Mouse (Mus musculus) urinary bladder, postnatal 25 days (tissue): ENCODE data around the gene Klk1.
A peak's percentile ranks its signal among the peaks of the same experiment; 100 is the strongest.
"Not testable (repeated sequence)": the region's sequence is repeated elsewhere in the genome, so short reads cannot be mapped to it uniquely, and the experiment has no call there.

Experiments
- DNase-seq: peaks from one replicate; pipeline ENCODE4 v3.0.0; 2022; ENCODE audit warnings: low spot score

Klk1 gene

DNA sequence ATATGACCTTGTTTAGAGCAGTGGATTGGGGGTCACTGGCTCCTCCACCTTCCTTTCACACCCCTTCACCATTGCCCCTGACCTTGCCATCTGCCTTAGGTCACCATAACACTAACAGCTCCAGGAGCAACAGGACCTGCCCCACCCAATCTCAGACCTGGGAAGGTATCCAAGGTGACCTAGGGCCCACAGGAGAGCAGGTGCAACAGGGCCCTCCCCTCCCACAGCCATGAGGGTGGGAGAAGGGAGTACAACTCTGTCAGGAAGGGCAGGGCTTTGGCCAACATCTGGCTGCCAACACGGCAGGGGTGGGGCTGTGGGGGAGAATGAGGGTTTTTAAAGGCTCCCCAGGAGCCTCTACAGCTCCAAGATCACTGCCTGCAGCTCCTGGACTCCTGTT is at the start of gene Klk1:
Gene Klk1 (plus strand): TSS at position 285 of the 400 bp plus-strand sequence.
- no peak for DNase-seq

- no peak for DNase-seq
Measured at GRCm38 (mm10) chr7:44179299-44180045, 45.7 kb upstream of the Klk1 start.

DNA sequence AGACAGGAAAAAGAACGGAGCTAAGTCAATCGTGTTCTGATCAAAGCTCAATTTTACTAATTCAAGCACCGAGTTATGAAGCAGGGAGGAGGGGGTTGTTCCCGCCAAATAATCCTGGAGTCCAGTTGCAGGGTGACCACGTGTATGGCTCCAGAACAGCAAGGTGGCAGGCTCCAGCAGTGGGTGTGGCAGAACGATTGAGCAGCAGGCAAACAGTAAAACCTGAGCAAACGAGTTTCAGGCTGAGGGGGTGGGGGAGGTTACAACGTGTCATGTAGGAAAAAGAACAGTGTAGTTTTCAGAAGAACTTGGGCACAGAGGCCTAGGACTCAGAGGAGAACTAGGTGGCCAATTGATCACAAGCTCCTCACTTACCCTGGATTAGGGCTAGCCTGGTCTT is 38.6 kb upstream of the Klk1 start:
- not testable (repeated sequence) for DNase-seq

DNA sequence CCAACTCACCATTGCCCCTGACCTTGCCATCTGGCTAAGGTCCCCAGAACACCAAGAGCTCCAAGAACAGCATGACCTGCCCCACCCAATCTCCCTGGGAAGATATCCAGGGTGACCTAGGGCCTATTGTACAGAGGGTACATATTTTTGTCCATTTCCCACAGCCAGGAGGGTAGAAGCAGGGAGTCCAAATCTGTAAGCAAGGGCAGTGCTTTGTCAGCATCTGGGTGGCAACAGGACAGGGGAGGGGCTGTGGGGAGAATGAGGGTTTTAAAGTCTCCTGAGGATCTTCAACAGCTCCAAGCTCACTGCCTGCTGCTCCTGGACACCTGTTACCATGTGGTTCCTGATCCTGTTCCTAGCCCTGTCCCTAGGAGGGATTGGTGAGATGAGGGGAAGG is 37.2 kb upstream of the Klk1 start, which contains the start of gene Klk1b24:
Gene Klk1b24 (plus strand): TSS at position 301 of the 400 bp plus-strand sequence.
- DNase-seq: not testable (repeated sequence)

GRCm38 (mm10) chr7:44193466-44193865 is 31.7 kb upstream of the Klk1 start:
- DNase-seq: not testable (repeated sequence)

- no peak for DNase-seq
Measured at GRCm38 (mm10) chr7:44197891-44198290, 27.3 kb upstream of the Klk1 start, which contains the start of gene Klk1b3. TSS of gene Klk1b3 (plus strand) at chr7:44198191.

GRCm38 (mm10) chr7:44207135-44207534 is 18.0 kb upstream of the Klk1 start, which contains the start of gene Klk1b4:
TSS of gene Klk1b4 (plus strand) at chr7:44207435.
- not testable (repeated sequence) for DNase-seq

GRCm38 (mm10) chr7:44208307-44208706 is 16.9 kb upstream of the Klk1 start:
- no peak for DNase-seq

DNA sequence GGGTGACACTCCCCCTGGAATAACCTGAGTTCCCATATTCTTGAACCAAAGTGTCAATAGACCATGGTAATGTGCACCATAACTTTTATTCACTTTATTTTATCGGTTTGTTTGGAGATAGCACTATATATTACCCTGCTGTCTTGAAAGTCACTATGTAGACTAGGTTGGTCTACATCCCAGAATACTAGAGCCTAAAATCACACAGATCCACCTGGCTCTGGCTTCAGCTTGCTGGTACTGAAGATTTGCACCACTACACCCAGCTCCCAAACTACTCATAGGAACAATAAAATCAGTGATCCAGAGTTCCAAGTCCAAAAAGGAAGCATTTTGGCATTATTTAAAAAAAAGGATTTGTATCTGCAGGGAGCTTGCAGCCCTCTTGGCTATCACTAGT is 9.5 kb upstream of the Klk1 start, which contains the start of gene Klk1b5:
Gene Klk1b5 (plus strand): TSS at position 301 of the 400 bp plus-strand sequence.
- no peak for DNase-seq

GRCm38 (mm10) chr7:44221601-44222000 is 3.6 kb upstream of the Klk1 start:
- not testable (repeated sequence) for DNase-seq

DNA sequence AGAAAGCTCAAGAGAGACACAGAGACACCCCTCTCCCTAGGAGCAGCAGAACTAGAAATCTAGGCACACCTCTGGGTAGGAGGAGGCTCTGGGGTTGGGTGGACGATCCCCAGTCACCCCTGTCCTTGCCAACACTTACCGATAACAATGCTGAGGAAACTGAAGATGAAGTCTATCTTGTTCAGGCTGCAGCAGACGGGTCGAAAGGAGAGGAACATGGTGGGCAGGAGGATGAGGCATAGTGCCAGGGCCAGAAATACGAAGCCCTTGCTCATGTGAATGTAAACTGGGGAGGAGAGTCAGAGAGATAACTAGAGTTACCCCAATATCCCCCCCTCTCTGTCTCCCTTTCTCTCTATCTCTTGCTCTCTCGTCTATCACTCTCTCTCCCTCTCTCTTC is 2.8 kb upstream of the Klk1 start:
- not testable (repeated sequence) for DNase-seq

- DNase-seq: no peak
Measured at GRCm38 (mm10) chr7:44235909-44236308, 10.7 kb downstream of the Klk1 start, which contains the start of gene Gm36864. TSS of gene Gm36864 (plus strand) at chr7:44236177.

DNA sequence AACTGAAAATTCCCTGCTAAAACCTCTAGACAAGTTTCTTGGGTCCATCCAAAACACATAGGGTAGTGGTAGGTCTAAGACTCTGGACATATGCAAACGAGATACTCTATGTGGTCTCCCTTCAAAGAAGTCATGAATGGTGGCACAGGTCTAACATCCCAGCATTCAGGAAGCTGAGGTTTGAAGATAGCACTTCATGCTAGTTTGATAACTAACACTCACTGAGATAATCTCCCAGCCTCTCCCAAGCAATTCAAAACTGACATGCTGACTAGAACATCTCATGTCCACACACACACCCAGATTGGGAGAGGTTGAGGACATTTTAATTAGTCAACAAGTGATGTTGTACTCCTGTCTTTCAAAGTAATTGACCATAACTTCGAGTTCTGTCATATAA is 14.8 kb downstream of the Klk1 start:
- DNase-seq: no peak

GRCm38 (mm10) chr7:44240712-44241111 is 15.6 kb downstream of the Klk1 start:
- no peak for DNase-seq

DNA sequence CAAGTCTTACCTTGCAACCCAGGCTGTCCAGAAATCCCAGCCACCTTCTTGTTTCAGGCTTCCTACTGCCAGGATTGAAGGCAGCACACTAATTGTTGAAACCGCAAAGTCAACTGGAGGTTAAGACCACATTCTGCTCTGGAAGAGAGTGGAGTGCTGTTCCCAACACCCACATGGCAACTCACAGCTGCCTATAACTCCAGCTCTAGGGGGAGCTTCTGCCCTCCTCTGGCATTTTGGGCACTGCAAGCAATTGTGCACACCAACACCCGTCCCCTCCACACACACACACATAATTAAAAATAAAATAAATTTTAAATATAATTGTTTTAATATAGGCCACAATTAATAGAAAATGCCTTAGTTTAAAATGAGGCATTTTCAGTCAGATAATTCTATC is 16.0 kb downstream of the Klk1 start:
- no peak for DNase-seq

DNA sequence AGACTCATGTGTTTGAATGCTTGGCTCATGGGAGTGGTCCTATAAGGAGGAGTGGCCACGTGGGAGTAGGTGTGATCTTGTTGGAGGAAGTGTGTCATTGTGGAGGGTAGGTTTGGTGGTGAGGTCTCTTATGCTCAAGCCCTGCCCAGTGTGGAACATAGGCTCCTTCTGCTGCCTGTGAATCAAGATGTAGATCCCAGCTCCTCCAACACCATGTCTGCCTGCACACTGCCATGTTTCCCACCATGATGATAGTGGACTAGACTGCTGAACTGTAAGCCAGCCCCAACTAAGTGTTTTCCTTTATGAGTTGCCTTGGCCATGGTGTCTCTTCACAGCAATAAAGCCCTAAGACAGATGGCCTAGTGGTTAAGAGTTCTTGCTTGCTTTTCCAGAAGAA is 18.9 kb downstream of the Klk1 start:
- DNase-seq: no peak

DNA sequence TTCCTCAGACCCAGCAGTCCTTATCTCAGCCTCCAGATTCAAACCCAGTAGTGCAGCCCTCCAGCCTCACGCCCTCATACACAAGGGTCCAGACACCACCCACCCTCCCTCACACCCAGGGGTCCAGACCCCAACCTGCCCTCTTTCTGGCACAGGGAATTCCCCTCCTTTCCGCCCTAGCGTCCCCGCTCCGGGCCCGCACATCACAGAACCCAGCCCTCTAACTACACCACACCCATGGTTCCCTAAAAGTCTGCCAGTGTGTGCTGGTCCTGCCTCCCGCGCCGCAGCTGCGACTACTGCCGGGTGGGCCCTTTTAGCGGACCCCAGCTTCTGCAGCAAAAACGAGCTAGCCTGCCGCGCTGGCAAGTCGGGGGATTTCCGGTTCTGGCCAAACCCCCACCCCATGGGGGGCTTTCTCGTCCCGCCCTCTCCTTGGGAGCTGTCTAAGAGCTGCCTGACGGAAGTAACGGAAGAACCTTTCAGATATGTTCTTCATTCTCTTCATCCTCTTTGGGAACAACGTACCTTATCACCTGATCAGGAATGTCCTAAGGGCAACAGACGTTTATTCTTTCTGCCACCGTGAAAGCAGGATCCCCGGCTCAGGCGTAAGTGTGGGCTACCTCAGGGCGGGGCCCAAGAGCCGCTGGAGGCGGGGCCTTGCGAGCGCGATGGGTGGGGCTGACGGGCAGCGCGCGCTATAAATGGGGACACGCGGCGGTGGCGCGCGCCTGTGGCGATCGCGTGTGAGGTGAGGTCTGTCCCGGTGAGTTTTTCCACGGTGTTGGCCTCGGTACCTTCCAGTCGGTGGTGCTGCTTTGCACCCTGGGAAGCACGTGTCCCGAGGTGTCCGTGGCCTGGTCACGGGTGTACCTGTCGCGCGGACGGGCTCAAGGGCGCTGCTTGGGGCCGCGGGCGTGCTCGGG is 21.2 kb downstream of the Klk1 start, which contains the start of the genes 1700028J19Rik and 2410002F23Rik:
Gene 1700028J19Rik (minus strand): TSS at position 641 of the 929 bp plus-strand sequence.
Gene 2410002F23Rik (plus strand): TSS at position 668 of the 929 bp plus-strand sequence.
- DNase-seq: peak; percentile 94

DNA sequence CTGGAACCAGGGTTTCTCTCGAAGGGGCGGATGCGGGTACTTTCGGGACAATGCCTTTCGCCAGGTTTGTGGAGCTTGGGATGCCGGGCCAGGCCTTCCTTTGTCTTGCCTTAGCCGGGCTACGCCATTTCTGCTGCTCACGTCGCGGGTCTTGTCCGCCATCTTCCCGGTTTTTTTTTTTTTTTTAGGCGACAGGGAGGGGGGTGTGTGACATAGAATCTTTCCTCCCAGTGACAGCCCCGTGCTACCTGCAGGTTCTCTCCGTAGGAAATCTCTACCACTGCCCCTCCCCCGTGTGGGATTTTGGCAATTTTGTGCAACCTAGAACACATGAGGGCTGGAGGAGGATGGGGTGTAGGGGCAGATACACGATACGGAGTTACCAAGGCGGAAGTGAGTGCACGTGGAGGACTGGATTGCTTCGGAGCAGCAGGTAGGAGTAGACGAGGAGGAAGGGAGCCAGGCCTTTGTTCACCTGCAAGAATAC is 21.9 kb downstream of the Klk1 start:
- peak; percentile 43 for DNase-seq

DNA sequence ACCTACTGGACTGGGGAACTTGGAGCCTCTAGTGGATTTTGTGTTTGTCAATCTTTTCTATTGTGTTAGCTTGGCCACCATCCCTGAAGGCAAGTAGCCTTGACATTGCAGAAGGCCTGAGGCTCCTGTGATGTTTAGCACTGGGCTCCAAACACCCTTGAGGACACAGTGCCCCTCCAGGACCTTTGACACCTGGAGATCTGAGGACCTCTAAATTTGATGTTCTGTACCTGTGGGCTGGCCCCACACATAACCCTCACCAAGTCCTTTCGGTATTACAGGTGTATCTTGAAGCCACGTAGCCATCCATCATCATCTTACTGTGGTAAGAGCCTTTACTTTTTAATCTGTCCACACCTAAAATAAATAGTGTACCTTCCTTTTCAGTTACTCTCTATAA is 22.8 kb downstream of the Klk1 start:
- DNase-seq: no peak

GRCm38 (mm10) chr7:44249248-44249647 is 24.1 kb downstream of the Klk1 start:
- DNase-seq: no peak

- DNase-seq: not testable (repeated sequence)
Measured at GRCm38 (mm10) chr7:44250732-44251275, 25.6 kb downstream of the Klk1 start.
